Mouse (Mus musculus) heart, embryonic 15.5 days (tissue): ENCODE measurements at regions not wholly inside any gene's neighbourhood (a gene's known extent, or its start where the extent isn't known, plus 50 kb on each side); places are given as distances from the start of the nearest gene placed in this dataset.
A peak's percentile ranks its signal among the peaks of the same experiment; 100 is the strongest.

ENCODE experiments used
- ATAC-seq: fragments of 200-750 bp; cut with Nextera tagmentation; replicated peaks from 2 replicates; pipeline ENCODE4 v1.8.0; 2017; ENCODE audit warnings: low read depth, moderate TSS enrichment; ENCODE audit not compliant: insufficient number of reproducible peaks, insufficient read depth, low FRiP score
- H3K27ac ChIP-seq: fragments of 300-500 bp; sonication (generic); 2 replicates; pipeline ENCODE4 v1.5.1; 2015; ENCODE audit warnings: mild to moderate bottlenecking, inconsistent platforms
- H3K27me3 ChIP-seq: fragments of 300-500 bp; sonication (generic); 2 replicates; pipeline ENCODE4 v1.6.1; 2015; ENCODE audit warnings: inconsistent platforms
- H3K36me3 ChIP-seq: fragments of 300-500 bp; sonication (generic); 2 replicates; pipeline ENCODE4 v1.6.1; 2015; ENCODE audit warnings: mild to moderate bottlenecking, inconsistent platforms
- H3K4me1 ChIP-seq: fragments of 300-500 bp; sonication (generic); replicated peaks from 2 replicates; pipeline ENCODE4 v1.6.1; 2015; ENCODE audit warnings: inconsistent platforms
- H3K4me2 ChIP-seq: fragments of 300-500 bp; sonication (generic); 2 replicates; pipeline ENCODE4 v1.6.1; 2015; ENCODE audit warnings: inconsistent platforms, mild to moderate bottlenecking, moderate library complexity
- H3K4me3 ChIP-seq: fragments of 300-500 bp; sonication (generic); 2 replicates; pipeline ENCODE4 v1.5.1; 2015; ENCODE audit warnings: mild to moderate bottlenecking, inconsistent platforms
- H3K9ac ChIP-seq: fragments of 300-500 bp; sonication (generic); 2 replicates; pipeline ENCODE4 v1.6.1; 2015; ENCODE audit warnings: mild to moderate bottlenecking, inconsistent platforms
- H3K9me3 ChIP-seq: fragments of 300-500 bp; sonication (generic); replicated peaks from 2 replicates; pipeline ENCODE4 v1.6.1; 2016; ENCODE audit warnings: inconsistent platforms
- WGBS: fragments of 180-500 bp; shearing (Covaris S2); methylation state at CpG from one replicate; pipeline ENCODE4 v1.1.7; 2015; ENCODE audit warnings: mixed read lengths; 5-methylcytosine and 5-hydroxymethylcytosine counted together

GRCm38 (mm10) chr5:54343432-54343831 lies 345.1 kb downstream of the Stim2 start:
- H3K4me2 ChIP-seq: no peak overlapping the region
- H3K27ac ChIP-seq: no peak overlapping the region
- H3K4me3 ChIP-seq: no peak overlapping the region
- no peaks in the 10 kb centered on the region for H3K9me3 ChIP-seq
- no peaks in the 10 kb centered on the region for H3K27me3 ChIP-seq
- WGBS: 73% methylated on average over 3 of the region's 3 CpGs
- peaks cover 3% of the 10 kb centered on the region for H3K4me1 ChIP-seq
- no peak for ATAC-seq
- no peak overlapping the region for H3K9ac ChIP-seq
- no peaks in the 10 kb centered on the region for H3K36me3 ChIP-seq

GRCm38 (mm10) chr5:54348820-54349596 lies 350.7 kb downstream of the Stim2 start:
- Histone ChIP-seq H3K4me2 (no peak overlapping the region), H3K27me3 (no peaks in the 10 kb centered on the region), H3K27ac (peak overlapping the region; percentile 39), H3K4me3 (no peak overlapping the region), H3K4me1 (peaks cover 6% of the 10 kb centered on the region), H3K36me3 (no peaks in the 10 kb centered on the region), H3K9me3 (no peaks in the 10 kb centered on the region), H3K9ac (no peak overlapping the region)
- 59% methylated on average over 8 of the region's 8 CpGs for WGBS
- 0 out of 2 replicates have a peak, but pooled peaks have one; percentile 43 for ATAC-seq

- peaks cover 6% of the 10 kb centered on the region for H3K4me1 ChIP-seq
- H3K4me2 ChIP-seq: no peak overlapping the region
- H3K9me3 ChIP-seq: no peaks in the 10 kb centered on the region
- H3K9ac ChIP-seq: no peak overlapping the region
- no peak overlapping the region for H3K4me3 ChIP-seq
- no peak overlapping the region for H3K27ac ChIP-seq
- H3K36me3 ChIP-seq: no peaks in the 10 kb centered on the region
- no peak for ATAC-seq
- WGBS: 73% methylated on average over 5 of the region's 5 CpGs
- H3K27me3 ChIP-seq: no peaks in the 10 kb centered on the region
These were observed 351.6 kb downstream of the Stim2 start for GRCm38 (mm10) chr5:54349775-54350332.

GRCm38 (mm10) chr5:54356105-54356504 lies 357.8 kb downstream of the Stim2 start:
- no peak overlapping the region for H3K4me3 ChIP-seq
- H3K4me2 ChIP-seq: no peak overlapping the region
- WGBS: 74% methylated on average over 4 of the region's 4 CpGs
- H3K27me3 ChIP-seq: no peaks in the 10 kb centered on the region
- no peaks in the 10 kb centered on the region for H3K36me3 ChIP-seq
- peaks cover 3% of the 10 kb centered on the region; the same call in 1 of the 2 replicates for H3K4me1 ChIP-seq
- no peak for ATAC-seq
- H3K9me3 ChIP-seq: no peaks in the 10 kb centered on the region
- H3K9ac ChIP-seq: no peak overlapping the region
- no peak overlapping the region for H3K27ac ChIP-seq

- no peak overlapping the region for H3K4me2 ChIP-seq
- WGBS: 75% methylated on average over 4 of the region's 4 CpGs
These were observed 359.2 kb downstream of the Stim2 start for GRCm38 (mm10) chr5:54357501-54357900.

DNA sequence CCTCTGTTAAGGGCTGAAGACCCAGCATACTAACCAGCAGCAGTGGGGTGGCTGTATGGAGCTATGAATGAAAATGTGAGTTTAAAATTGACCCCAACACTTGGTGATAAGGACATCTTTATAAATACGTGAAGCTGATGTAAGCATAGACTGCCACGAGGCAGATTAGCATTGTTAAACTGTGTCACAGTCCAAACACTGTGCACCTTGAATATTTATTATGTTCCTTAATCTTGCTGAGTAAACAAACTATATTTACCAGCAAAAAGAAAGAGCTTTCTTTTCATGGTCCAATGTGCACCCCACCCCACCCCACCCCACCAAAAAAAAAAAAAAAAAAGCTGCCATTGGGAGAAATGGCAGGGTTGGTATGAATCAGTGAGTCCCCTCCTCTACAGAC lies 359.9 kb downstream of the Stim2 start:
- no peaks in the 10 kb centered on the region for H3K36me3 ChIP-seq
- H3K4me2 ChIP-seq: no peak overlapping the region
- H3K27me3 ChIP-seq: no peaks in the 10 kb centered on the region
- peaks cover 3% of the 10 kb centered on the region; the same call in 1 of the 2 replicates for H3K4me1 ChIP-seq
- no peaks in the 10 kb centered on the region for H3K9me3 ChIP-seq
- WGBS: 59% methylated on average over 2 of the region's 2 CpGs
- no peak overlapping the region for H3K9ac ChIP-seq
- ATAC-seq: no peak
- H3K4me3 ChIP-seq: no peak overlapping the region
- H3K27ac ChIP-seq: no peak overlapping the region

More at GRCm38 (mm10) chr5:54357501-54357900, 359.2 kb downstream of the Stim2 start:
- Histone ChIP-seq H3K36me3 (no peaks in the 10 kb centered on the region), H3K4me3 (no peak overlapping the region), H3K27ac (no peak overlapping the region), H3K9me3 (no peaks in the 10 kb centered on the region), H3K4me1 (peaks cover 3% of the 10 kb centered on the region; the same call in 1 of the 2 replicates), H3K27me3 (no peaks in the 10 kb centered on the region), H3K9ac (no peak overlapping the region)
- no peak for ATAC-seq
